Mouse (Mus musculus): ENCODE measurements around the gene Gemin6. TPM values are rescaled to one million over a fixed set of nuclear protein-coding genes. Genes with fewer than 3 reads are reported as not detected.
"Not testable (repeated sequence)": the region's sequence is repeated elsewhere in the genome, so short reads cannot be mapped to it uniquely, and the experiment has no call there.

The Gemin6 gene
- polyA plus RNA-seq, 1 experiment from 2014 or later: 35.1 TPM

DNA sequence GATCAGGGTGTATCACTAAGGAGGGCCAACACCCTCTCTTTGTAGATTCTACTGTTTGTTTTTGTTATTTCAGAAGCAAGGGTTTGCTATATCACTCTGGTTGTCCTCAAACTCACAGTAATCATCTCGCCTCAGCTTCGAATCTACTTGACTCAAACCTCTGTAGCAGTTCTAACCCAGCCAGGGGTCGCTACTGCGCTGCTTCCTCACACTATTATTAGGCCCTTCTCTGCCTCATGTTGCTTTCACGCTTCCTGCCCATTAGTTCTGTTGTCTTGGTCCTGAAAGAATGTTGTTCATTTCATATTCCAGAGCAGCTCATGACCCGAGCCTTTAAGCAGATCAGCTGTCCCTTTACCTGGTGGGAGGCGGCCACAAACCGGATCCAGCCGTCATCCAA, 17.4 kb downstream of the Gemin6 start:
- H3K27me3 ChIP-seq (ENCODE audit: control insufficient read depth, insufficient read depth, low read length): no peaks in the 10 kb centered on the region
- peaks cover 39% of the 10 kb centered on the region for H3K36me3 ChIP-seq (ENCODE audit: control insufficient read depth, insufficient read depth, low read length)
- H3K4me1 ChIP-seq (ENCODE audit: control insufficient read depth, insufficient read depth, low read length): no peaks in the 10 kb centered on the region
- no peaks in the 10 kb centered on the region for H3K9me3 ChIP-seq (replicated peaks; ENCODE audit: control insufficient read depth, low read length)
- WGBS (ENCODE audit: insufficient replicate concordance): 87% methylated on average over 9 of the region's 9 CpGs
- H3K4me3 ChIP-seq (ENCODE audit: low read depth, low read length): no peak overlapping the region
- H3K27ac ChIP-seq (ENCODE audit: low read depth, low read length): no peak overlapping the region
- no peak overlapping the region for H3K9ac ChIP-seq (ENCODE audit: low read depth, low read length)
- ATAC-seq (replicated peaks; ENCODE audit: insufficient number of reproducible peaks, low FRiP score, low TSS enrichment): no peak
- H3K4me2 ChIP-seq: no peak overlapping the region

DNA sequence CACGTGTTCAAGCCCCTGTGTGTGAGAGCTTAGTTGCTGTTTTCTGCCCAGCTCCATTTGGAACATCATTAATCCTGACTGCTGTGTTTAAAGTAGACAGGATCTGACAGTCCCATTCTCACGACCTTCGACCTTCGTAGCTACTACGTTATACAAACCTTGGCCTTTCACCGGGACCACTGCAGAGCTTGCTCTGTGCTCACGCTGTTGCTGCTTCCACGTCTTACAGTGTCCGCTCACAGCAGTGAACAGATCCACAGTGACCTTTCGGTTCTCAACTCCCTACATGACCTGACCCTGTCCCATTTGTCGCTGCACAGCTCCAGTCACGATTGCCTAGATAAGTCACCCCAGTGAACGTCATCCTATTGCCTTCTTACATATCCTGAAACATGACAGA, 18.9 kb downstream of the Gemin6 start:
- Histone ChIP-seq H3K4me3 (ENCODE audit: low read depth, low read length) (no peak overlapping the region), H3K9ac (ENCODE audit: low read depth, low read length) (no peak overlapping the region), H3K36me3 (ENCODE audit: control insufficient read depth, insufficient read depth, low read length) (peaks cover 40% of the 10 kb centered on the region), H3K4me2 (no peak overlapping the region), H3K4me1 (ENCODE audit: control insufficient read depth, insufficient read depth, low read length) (no peaks in the 10 kb centered on the region), H3K9me3 (replicated peaks; ENCODE audit: control insufficient read depth, low read length) (no peaks in the 10 kb centered on the region), H3K27ac (ENCODE audit: low read depth, low read length) (no peak overlapping the region), H3K27me3 (ENCODE audit: control insufficient read depth, insufficient read depth, low read length) (no peaks in the 10 kb centered on the region)
- WGBS (ENCODE audit: insufficient replicate concordance): 69% methylated on average over 13 of the region's 13 CpGs
- ATAC-seq (replicated peaks; ENCODE audit: insufficient number of reproducible peaks, low FRiP score, low TSS enrichment): no peak

DNA sequence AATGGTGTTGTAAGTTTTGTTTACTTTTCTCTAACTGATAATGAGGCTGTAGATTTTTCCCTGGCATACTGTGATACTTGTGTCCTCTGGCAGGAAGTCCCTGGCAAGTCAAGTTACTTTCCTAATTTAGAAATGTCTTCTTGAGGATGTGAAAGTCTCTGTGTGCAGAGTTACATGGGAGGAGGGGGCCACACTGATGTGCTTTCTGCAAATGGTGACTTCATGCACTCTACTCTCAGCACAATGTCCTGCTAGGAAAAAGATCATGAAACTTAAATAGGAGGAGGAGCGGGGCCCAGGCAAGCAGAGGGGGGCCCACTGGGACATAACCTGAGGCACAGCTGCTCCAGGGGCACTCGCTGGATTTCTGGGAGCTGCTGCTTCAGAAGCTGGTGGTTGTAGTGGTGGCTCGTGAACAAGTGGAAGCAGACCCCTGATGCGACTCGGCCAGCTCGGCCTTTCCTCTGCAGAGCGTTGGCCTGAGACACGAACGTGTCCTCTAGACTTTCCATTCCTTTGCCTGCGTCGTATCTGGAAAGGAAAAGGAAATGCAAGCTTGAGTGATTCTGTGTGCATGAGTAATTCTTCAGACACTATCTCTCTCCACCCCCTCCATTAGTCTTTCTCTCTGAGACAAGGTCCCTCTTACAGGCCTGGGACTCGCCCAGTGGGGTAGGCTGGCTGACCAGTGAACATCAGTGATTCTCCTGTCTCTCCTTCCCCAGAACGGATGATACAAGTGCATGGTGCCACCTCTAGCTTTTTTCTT, 28.7 kb downstream of the Gemin6 start:
- 57% methylated on average over 13 of the region's 13 CpGs for WGBS (ENCODE audit: insufficient replicate concordance)
- Histone ChIP-seq H3K4me3 (ENCODE audit: low read depth, low read length) (no peak overlapping the region), H3K36me3 (ENCODE audit: control insufficient read depth, insufficient read depth, low read length) (peaks cover 45% of the 10 kb centered on the region), H3K9ac (ENCODE audit: low read depth, low read length) (0 out of 2 replicates have a peak overlapping the region, but pooled peaks have one; percentile 3), H3K4me1 (ENCODE audit: control insufficient read depth, insufficient read depth, low read length) (peaks cover 14% of the 10 kb centered on the region), H3K9me3 (replicated peaks; ENCODE audit: control insufficient read depth, low read length) (peaks cover 4% of the 10 kb centered on the region; the same call in 1 of the 2 replicates), H3K27me3 (ENCODE audit: control insufficient read depth, insufficient read depth, low read length) (no peaks in the 10 kb centered on the region), H3K27ac (ENCODE audit: low read depth, low read length) (peak overlapping the region; percentile 89), H3K4me2 (0 out of 2 replicates have a peak overlapping the region, but pooled peaks have one; percentile 11)
- no peak; the same call in 1 of the 2 replicates for ATAC-seq (replicated peaks; ENCODE audit: insufficient number of reproducible peaks, low FRiP score, low TSS enrichment)

DNA sequence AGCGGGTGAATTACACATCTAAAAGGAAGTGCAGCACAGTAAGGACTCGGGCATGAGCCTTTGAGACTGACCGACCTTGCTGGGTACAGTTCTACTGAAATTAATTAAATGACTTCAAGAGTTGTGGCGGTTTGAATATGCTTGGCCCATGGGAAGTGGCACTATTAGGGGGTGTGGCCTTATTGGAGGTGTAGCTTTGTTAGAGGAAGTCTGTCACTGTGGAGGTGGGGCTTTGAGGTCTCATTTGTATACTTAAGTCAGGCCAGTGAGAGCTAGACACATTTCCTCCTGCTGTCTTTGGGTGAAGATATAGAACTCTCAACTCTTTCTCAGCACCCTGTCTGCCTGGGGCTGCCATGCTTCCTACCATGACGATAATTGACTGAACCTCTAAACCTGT, 30.2 kb downstream of the Gemin6 start:
- H3K4me2 ChIP-seq: no peak overlapping the region; the same call in 1 of the 2 replicates
- no peak for ATAC-seq (replicated peaks; ENCODE audit: insufficient number of reproducible peaks, low FRiP score, low TSS enrichment)
- WGBS (ENCODE audit: insufficient replicate concordance): 89% methylated on average over 5 of the region's 5 CpGs
- peaks cover 46% of the 10 kb centered on the region for H3K36me3 ChIP-seq (ENCODE audit: control insufficient read depth, insufficient read depth, low read length)
- H3K27me3 ChIP-seq (ENCODE audit: control insufficient read depth, insufficient read depth, low read length): no peaks in the 10 kb centered on the region
- H3K9me3 ChIP-seq (replicated peaks; ENCODE audit: control insufficient read depth, low read length): peaks cover 4% of the 10 kb centered on the region; the same call in 1 of the 2 replicates
- H3K9ac ChIP-seq (ENCODE audit: low read depth, low read length): no peak overlapping the region
- H3K27ac ChIP-seq (ENCODE audit: low read depth, low read length): peak overlapping the region; percentile 81
- peaks cover 14% of the 10 kb centered on the region for H3K4me1 ChIP-seq (ENCODE audit: control insufficient read depth, insufficient read depth, low read length)
- no peak overlapping the region for H3K4me3 ChIP-seq (ENCODE audit: low read depth, low read length)

DNA sequence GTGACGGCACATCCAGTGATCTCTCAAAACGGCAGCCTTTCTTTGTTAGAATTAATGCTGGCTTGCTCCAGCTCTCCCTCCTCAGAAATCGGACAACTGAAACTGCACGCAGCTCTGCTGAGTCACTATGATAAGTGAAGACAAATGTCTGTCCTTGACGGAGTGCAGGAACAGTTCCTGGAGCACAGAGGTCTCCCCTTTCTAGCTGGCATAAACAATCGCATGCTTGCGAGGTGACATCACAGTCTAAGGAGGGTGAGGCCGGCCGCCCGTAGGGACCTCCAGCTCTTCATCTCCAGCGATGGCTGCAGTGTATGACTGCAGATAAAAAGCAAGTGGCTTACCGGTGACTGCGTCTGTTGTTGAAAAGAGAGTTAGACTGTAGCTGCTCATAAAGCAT, 31.0 kb downstream of the Gemin6 start:
- ATAC-seq (replicated peaks; ENCODE audit: insufficient number of reproducible peaks, low FRiP score, low TSS enrichment): peak; percentile 87
- Histone ChIP-seq H3K4me3 (ENCODE audit: low read depth, low read length) (no peak overlapping the region), H3K4me1 (ENCODE audit: control insufficient read depth, insufficient read depth, low read length) (peaks cover 14% of the 10 kb centered on the region), H3K9me3 (replicated peaks; ENCODE audit: control insufficient read depth, low read length) (peaks cover 4% of the 10 kb centered on the region; the same call in 1 of the 2 replicates), H3K9ac (ENCODE audit: low read depth, low read length) (peak overlapping the region; percentile 0), H3K4me2 (peak overlapping the region; percentile 23), H3K36me3 (ENCODE audit: control insufficient read depth, insufficient read depth, low read length) (peaks cover 45% of the 10 kb centered on the region), H3K27me3 (ENCODE audit: control insufficient read depth, insufficient read depth, low read length) (no peaks in the 10 kb centered on the region), H3K27ac (ENCODE audit: low read depth, low read length) (peak overlapping the region; percentile 81)
- 10% methylated on average over 13 of the region's 13 CpGs for WGBS (ENCODE audit: insufficient replicate concordance)

DNA sequence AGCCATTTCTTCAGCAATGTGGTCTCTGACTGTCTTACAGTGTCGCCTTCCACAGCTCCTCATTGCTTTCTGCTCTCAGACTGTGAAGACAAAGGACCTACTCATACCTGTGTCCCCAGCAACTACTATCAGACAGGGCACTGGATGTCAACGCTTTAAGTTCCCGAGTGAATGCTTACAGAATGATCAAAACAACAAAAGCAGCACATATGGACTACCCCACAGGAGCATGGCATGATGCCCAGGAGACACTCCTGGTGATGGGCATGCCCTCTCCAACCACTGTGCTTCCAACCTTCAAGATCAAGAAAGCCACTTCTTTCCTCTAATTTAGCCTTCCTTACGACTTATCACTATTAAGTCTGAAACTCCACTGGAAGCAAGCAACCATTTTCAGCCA, 42.8 kb downstream of the Gemin6 start:
- no peak for ATAC-seq (replicated peaks; ENCODE audit: insufficient number of reproducible peaks, low FRiP score, low TSS enrichment)
- H3K9me3 ChIP-seq (replicated peaks; ENCODE audit: control insufficient read depth, low read length): no peaks in the 10 kb centered on the region
- H3K27me3 ChIP-seq (ENCODE audit: control insufficient read depth, insufficient read depth, low read length): no peaks in the 10 kb centered on the region
- H3K27ac ChIP-seq (ENCODE audit: low read depth, low read length): no peak overlapping the region
- H3K4me3 ChIP-seq (ENCODE audit: low read depth, low read length): no peak overlapping the region
- no peak overlapping the region for H3K9ac ChIP-seq (ENCODE audit: low read depth, low read length)
- H3K4me2 ChIP-seq: no peak overlapping the region
- 90% methylated on average over 4 of the region's 4 CpGs for WGBS (ENCODE audit: insufficient replicate concordance)
- H3K4me1 ChIP-seq (ENCODE audit: control insufficient read depth, insufficient read depth, low read length): no peaks in the 10 kb centered on the region
- peaks cover 35% of the 10 kb centered on the region for H3K36me3 ChIP-seq (ENCODE audit: control insufficient read depth, insufficient read depth, low read length)

DNA sequence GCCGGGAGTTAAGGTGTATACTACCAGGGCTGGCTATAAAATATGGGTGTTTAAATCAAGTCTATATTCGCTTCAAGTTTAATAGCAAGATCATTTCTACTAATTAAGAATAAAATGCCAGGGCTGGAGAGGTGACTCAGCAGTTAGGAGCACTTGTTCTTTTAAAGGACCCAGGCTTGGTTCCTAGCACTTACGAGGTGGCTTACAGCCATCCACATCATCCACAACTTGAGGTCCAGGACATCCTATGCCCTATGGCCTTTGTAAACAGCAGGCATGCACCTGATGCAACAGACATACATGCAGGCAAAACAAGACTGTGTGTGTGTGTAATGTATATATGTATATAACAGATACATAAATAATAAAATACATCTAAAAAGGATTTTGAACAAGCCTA, 43.9 kb downstream of the Gemin6 start:
- WGBS (ENCODE audit: insufficient replicate concordance): 93% methylated on average over 3 of the region's 3 CpGs
- H3K9me3 ChIP-seq (replicated peaks; ENCODE audit: control insufficient read depth, low read length): no peaks in the 10 kb centered on the region
- no peak overlapping the region for H3K4me3 ChIP-seq (ENCODE audit: low read depth, low read length)
- H3K27ac ChIP-seq (ENCODE audit: low read depth, low read length): no peak overlapping the region
- no peaks in the 10 kb centered on the region for H3K4me1 ChIP-seq (ENCODE audit: control insufficient read depth, insufficient read depth, low read length)
- H3K9ac ChIP-seq (ENCODE audit: low read depth, low read length): no peak overlapping the region
- no peak for ATAC-seq (replicated peaks; ENCODE audit: insufficient number of reproducible peaks, low FRiP score, low TSS enrichment)
- peaks cover 38% of the 10 kb centered on the region for H3K36me3 ChIP-seq (ENCODE audit: control insufficient read depth, insufficient read depth, low read length)
- H3K27me3 ChIP-seq (ENCODE audit: control insufficient read depth, insufficient read depth, low read length): no peaks in the 10 kb centered on the region
- H3K4me2 ChIP-seq: no peak overlapping the region

DNA sequence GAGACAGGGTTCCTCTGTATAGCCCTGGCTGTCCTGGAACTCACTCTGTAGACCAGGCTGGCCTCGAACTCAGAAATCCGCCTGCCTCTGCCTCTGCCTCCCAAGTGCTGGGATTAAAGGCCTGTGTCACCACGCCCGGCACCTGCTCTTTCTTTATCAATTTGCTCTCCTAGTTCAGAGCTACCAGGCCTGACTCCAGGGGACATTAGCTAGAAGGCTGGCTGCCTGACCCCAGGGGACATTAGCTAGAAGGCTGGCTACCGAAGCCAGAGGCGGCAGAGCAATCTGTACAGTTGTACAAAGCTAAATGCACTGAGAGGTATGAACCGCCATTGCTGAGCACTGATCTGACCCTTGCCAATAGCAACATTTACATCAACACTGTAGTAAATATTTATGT, 46.4 kb downstream of the Gemin6 start:
- H3K27me3 ChIP-seq (ENCODE audit: control insufficient read depth, insufficient read depth, low read length); H3K4me2 ChIP-seq; H3K9ac ChIP-seq (ENCODE audit: low read depth, low read length); ATAC-seq (replicated peaks; ENCODE audit: insufficient number of reproducible peaks, low FRiP score, low TSS enrichment); H3K4me1 ChIP-seq (ENCODE audit: control insufficient read depth, insufficient read depth, low read length); H3K4me3 ChIP-seq (ENCODE audit: low read depth, low read length); H3K27ac ChIP-seq (ENCODE audit: low read depth, low read length); H3K9me3 ChIP-seq (replicated peaks; ENCODE audit: control insufficient read depth, low read length): not testable (repeated sequence)
- peaks cover 35% of the 10 kb centered on the region for H3K36me3 ChIP-seq (ENCODE audit: control insufficient read depth, insufficient read depth, low read length)
- 89% methylated on average over 7 of the region's 7 CpGs for WGBS (ENCODE audit: insufficient replicate concordance)
